Mouse (Mus musculus): ENCODE measurements around the gene Lmtk3.

Lmtk3 gene

DNA sequence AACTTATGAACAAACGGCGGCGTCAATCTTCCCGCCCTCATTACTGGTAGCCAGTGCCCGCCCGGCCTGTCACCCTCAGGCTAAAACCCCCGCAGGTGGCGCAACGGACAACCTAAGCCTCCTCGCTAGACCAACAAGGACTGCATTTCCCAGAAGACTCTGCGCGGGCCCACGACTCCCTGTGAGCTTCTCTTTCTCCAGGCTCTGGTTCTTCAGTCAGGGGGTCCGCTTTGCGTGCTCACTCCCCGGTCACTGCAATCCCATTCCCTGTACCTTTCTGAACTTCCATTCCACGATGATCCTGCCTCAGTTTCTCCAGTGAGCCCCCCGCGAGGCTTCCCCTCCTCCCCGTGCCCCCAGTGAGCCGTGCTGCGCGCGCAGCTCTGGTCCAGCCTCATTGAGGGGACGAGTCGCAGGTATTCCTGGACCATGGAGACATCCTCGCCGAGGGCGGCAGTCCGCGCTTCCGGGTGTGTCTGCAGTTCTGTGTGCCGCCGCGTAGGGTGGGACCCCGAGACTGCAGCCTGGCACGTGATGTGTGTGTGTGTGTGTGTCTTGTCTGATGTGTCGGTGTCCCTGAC, at the start of gene Lmtk3:
Lmtk3 (plus strand) TSS at position 228 of the 581 bp plus-strand sequence.
- DNase-seq: peak; percentile 70

DNA sequence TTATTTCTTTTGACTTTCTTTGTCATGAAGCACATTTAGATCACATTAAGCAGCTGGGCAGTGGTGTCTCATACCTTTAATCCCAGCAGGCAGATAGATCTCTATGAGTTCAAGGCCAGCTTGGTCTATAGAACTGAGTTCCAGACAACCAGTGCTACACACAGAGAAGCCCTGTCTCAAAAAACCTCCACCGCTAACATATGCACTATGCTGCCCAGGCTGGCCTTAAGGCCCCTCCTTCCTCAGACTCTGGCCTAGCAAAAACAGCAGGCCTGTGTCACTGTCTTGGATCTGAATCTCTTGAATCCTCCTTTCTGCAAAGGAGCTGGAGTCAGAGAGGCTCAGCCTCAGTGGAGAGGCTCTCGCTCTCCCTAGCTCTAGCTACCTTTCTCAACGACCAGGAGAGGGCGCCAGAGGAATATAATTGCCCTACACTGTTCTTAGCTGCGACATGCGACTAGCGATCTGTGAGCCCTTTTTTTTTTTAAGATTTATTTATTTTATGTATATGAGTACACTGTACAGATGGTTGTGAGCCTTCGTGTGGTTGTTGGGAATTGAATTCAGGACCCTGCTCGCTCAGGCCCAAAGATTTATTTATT, 44.3 kb upstream of the Lmtk3 start:
- peak; percentile 91 for DNase-seq

DNA sequence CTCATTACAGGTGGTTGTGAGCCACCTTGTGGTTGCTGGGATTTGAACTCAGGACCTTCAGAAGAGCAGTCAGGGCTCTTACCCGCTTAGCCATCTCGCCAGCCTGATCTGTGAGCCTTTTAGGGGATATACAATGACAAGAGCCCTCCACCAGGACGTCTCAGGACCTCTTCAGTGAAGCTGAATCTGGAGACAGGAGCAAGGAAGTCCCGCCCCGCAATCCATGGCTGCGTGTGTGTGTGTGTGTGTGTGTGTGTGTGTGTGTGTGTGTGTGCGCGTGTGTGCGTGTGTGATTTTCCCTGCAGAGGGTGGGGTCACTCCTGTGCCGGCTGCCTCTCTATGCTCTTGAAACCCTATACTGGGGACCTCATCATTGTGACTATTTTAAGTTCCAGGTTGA, 43.7 kb upstream of the Lmtk3 start:
- DNase-seq: no peak

DNA sequence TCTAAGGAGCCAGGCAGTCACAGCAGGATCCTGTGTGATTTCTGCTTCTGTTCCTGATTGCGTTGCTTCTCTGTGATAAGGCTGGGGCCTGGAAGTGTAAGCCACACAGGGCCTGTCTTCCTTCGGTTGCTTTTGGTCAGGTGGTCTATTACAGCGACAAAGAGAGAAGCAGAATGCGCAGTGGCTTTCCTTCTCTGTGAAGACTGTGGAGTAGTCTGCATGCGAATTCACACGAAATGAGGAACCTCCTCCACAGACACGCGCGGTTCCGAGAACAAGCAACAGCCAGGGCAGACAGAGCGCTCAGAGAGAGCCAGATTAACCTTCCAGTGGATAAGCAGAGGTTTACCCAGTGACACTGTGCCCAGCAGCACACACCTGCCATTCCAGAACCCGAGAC, 42.2 kb upstream of the Lmtk3 start:
- DNase-seq: no peak

DNA sequence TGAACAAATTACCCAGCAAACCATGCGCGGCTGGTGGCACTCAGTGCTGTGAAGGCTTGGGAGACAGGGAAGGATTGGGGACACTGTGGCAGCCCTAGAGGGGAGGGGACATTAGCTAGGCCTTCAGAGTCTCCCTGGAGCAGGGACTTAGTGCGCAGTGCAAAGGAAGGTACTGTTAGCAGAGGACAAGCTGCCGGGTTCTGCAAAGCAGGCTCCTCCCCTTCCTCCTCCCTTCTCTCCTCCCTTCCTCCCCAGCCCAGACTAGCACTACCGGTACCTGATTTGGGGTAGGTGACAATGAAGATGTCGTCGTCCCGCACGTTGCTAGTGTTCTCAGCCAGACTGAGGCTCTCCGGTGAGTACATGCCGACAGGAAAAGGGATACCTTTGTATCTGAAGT, 41.8 kb upstream of the Lmtk3 start:
- peak; percentile 57 for DNase-seq

DNA sequence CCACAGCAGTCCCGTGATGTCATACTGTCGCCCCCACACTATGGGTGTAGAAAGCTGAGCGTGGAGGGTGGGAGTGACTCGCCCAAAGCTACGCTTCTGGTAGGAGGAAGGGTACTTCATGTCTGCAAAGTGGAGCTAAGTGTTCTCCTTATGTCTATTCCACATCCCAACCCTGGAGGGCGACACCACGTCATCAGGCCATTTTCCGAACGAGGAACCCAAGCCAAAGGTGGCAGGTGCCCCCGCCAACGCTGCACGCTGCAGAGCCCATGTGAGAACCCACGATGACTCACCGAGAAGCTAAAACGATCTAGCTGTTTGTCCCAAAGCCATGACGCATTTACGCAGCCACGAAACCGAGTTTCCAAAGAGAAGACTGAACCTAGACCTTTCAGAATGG, 41.2 kb upstream of the Lmtk3 start:
- peak; percentile 51 for DNase-seq

DNA sequence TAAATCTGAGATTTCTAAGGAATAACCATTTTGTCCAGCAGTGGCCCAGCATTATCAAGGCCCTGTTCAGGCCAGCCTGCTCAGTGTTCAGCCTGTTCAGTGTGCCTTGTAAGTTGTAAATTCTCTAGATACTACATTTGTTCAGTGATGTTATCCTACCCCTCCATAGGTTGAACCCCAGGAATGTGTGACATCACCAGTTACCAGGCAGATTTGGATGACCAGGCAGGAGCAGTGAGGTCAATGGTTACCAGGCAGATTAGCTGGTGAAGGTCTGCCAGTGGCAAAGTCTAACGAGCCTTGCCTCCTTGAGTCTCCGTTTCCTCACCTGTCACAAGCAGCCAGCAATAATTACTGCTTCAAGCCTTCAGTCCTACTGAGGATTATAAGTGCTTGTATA, 39.2 kb upstream of the Lmtk3 start:
- peak; percentile 61 for DNase-seq

DNA sequence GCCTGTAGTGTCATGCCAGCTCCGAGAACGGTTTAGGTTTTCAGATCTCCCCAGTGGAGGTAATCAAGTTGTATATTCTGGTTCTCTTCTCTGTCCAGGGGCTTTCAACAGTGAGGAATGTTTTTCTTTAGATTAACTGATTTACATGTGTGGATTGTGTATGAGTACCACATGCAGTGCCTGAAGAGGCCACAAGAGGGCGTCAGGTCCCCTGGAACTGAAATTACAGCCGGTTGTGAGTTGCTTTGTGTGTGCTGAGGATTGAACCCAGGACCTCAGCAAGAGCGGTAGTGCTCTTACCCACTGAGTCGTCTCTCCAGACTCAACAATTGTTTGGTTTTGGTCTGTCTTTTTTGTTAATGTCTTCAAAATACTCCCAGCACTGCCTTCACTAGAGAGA, 37.0 kb upstream of the Lmtk3 start:
- DNase-seq: peak; percentile 50

DNA sequence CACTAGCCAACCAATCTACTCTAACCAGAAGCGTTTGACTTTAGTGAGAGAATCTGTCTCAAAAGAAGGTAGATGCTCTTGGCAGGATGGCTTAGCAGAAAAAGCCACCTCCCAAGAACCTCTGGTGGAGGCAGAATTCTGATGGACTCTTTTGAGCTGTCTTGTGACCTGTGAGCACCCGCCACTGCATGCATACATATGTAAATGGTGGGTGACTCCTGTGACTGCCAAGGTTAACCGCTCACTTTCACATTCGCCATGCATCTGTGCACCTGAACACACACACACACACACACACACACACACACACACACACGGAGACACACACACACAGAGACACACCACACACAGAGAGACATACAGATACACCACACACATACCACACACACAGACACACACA, 36.1 kb upstream of the Lmtk3 start:
- no peak for DNase-seq

DNA sequence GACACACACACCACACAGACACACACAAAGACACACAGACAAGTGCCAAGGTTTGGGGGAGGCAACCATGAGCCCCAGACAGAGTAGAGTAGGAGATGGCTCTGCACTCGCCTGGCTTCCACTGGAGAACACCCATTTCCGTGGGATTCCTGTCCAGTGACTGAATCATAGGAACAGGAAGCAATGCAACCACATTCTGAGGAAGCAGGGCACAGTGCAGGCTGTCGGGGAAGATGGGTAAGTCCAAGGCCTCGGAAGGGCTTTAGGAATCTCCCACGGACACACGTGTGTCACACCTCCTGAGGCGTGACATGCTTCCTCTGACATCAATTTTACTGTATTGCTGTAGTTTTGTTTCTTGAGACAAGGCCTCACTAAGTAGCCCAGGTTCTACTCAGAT, 35.4 kb upstream of the Lmtk3 start:
- no peak for DNase-seq

DNA sequence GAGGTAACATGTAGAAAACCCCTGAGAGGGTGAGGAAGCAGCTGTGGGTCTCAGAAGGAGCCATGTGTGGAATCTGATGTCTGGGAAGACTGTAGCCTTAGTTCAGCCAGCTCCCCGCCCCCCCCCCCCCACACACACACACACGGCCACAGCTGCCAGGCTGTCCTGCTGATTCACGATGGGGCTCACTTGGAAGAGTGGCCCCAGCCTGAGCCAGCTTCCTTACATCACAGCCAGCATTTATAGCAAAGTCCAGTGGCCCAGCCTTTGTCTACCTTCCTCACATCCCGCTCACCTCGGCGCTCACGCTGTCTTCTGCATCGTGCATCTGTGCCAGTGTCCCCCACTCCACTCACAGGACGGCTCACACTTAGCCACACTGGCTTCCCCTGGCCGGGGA, 34.1 kb upstream of the Lmtk3 start:
- no peak for DNase-seq

DNA sequence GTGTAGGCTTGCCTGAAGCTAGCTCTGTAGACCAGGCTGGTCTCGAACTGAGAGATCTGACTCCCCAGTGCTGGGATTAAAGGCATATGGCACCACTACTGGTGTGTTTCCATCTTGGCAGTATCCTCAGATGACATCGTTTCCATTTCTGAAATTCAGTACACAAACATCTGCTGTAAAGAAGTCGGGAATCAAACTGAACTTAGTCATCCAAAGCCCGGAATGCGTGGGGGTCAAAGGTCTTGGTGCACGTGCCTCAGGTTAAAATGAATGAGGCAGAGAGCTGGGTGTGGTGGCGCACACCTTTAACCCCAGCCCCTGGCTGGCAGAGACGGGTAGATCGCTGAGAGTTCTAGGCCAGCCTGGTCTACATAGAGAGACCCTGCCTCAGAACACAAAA, 33.4 kb upstream of the Lmtk3 start:
- DNase-seq: no peak

DNA sequence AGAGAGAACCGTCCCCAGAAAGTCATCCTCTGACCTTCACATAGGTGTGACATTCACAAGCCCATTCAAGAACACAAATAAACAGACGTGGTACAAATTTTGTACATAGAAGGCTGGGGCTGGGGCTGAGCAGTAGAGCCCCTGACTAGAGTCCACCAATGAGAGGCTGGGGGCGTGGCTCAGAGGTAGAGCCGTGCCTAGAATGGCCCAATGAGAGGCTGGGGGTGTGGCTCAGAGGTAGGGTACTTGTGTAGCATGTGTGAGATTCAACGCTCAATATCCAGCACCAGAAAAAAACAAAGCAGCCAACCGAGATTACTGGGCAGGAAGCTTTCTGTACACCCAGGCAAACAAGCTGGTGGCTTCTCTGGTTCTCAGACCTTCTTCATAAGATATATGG, 27.8 kb upstream of the Lmtk3 start:
- DNase-seq: no peak

DNA sequence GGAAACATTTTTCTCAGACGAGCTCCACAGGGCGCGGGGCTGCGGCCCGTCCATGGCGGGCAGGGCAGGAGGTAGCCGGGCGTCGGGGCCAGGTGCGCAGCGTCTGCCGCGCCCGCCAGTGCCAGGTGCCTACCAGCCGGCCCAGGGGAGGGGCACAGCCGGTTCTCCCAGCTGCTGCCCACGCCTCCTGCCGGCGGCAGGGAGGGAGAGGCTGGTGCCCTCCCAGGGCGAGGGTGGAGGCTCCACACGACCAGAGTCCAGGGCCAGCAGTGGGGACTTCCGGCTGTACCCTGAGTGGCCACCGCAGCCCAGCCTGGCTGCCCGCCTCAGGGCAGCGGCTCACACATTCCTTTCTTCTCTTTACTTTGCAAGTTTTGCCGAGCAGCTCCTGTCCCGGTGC, 24.1 kb upstream of the Lmtk3 start:
- peak; percentile 79 for DNase-seq

DNA sequence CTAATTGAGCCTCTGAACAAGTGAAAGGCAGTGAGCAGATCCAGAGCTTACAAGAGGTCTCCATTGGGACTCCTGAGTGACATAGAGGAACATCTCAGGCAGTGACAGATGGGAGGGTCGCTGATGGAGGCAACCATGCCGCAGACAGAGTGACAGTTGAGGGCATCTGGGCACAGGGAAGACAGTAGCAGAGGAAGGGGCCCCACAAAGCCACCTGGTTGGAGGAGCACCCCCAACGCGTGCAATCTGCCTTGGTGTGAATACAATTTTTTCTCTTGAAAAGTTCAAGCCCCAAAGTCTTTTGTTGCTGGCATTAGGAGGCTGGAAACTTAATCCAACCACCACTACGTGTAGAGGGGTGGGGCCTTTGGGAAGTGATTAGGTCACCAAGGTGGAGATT, 23.4 kb upstream of the Lmtk3 start:
- peak; percentile 57 for DNase-seq

DNA sequence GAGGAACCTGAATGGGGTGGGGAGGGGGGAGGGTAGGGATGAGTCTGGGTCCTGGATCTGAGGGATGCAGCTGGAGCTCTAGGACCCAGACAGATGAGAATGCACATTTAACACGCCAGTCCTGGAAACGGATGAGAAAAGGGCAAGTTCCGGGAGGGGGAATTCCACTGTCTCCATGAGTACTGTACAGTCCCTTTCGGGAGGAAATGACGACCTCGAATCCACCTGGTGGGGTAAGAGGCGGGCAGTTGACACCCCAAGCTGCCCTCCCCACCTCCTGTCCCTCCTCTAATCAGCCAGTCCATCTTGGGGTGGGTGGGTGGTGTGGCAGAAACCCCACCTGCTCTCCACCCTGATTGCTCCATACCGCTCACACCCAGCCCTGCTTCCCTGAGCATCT, 17.5 kb upstream of the Lmtk3 start:
- no peak for DNase-seq

DNA sequence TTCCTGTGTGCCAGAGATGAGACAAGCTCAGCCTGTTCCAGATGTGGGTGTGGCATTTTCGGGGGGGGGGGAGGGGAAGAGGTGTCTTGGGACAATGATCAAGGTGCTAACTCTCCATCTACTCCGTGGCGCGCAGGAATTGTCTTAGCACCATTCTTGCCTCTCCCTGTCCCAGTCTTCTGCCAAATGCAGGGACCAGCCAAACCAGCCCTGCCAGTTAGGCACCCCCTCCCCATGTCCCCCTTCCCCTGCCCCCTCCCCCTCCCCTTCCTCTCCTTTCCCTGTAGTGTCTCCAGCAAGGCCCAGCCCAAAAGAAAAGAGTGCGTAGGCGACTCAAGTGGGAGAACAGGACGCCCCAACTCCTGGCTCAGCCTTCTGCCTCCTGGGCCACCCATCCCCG, 16.8 kb upstream of the Lmtk3 start:
- no peak for DNase-seq

DNA sequence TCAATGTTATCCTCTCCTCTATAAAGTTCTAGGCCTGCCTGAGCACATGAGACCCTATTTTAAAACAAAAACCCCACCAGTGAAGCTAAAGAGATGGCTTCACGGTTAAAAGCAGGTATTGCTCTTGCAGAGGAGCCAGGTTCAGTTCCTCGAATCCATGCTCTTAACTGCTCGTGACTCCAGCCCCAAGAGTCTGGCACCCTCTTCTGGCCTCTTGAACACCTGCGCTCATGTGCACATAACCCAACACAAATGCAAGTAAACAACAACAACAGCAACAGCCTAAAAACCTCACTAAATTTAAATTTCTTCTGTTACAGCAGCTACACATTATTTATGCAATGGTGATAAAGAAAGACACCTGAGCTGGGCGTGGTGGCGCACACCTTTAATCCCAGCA, 16.0 kb upstream of the Lmtk3 start:
- DNase-seq: no peak

DNA sequence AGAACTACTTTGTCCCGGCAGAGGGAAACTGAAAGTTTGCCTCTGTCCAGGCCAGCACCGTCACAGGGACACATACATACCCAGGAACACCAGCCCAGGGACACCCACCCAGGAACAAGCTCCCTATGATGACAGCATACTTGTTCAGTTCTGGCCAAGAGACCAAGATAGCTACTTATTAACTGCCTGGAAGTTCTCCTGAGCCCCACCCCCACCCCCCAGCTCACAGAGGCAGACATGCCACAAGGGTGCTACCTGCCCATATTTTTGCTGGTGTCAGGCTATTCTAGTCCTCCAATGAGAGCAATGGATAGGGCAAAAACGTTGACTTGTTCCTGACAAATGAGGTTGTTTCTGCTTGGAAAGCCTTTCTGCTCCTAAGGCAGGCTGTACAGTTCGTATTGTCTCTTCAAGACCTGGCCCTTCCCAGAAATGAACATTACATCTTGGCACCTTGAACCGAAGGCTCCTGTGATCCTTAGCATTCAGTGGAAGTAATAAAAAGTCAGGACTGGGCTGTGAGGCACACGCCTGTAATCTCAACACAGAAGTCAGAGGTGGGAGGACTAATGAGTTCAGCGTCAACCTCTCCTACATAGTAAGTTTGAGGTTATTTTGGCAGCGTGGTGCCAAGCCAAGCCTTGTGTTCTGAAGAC, 13.0 kb upstream of the Lmtk3 start:
- DNase-seq: no peak

DNA sequence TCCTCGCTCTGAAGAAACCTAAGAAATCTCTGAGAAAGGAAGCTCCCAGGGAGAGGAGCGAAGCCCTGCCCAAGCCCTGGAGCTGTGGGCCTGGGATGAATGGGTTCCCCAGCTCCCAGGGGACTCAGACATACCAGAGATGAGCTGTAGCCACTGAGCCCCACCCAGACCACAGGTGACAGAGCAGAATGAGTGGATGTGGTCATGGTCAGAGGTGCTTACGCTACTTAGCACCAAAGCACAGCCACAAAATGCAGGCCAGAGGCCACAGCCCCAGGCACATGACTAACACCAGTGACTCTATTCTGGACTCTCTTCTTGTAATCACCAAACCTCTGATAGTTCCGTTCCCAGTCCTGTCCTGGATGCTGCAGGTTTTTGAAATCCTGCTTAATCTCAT, 12.4 kb upstream of the Lmtk3 start:
- no peak for DNase-seq

DNA sequence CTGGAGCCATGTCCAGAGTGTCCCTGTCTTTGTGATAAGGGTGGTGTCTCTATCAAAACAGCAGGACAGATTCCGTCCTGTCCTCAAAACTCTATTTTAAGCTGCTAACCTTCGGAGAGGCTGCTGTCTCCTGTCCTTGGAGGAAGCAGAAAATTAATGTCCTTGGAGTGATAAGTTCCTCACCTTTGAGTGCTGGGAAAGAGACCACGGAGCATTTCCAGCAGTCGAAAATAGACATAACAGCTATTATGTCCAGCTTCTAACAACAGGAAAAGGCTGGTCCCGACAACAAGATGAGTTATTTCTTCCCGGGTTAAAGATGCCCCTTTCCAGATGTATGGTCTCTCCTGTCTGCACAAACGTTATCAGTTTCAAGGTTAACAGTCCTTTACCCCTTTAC, 8.3 kb upstream of the Lmtk3 start:
- DNase-seq: no peak

DNA sequence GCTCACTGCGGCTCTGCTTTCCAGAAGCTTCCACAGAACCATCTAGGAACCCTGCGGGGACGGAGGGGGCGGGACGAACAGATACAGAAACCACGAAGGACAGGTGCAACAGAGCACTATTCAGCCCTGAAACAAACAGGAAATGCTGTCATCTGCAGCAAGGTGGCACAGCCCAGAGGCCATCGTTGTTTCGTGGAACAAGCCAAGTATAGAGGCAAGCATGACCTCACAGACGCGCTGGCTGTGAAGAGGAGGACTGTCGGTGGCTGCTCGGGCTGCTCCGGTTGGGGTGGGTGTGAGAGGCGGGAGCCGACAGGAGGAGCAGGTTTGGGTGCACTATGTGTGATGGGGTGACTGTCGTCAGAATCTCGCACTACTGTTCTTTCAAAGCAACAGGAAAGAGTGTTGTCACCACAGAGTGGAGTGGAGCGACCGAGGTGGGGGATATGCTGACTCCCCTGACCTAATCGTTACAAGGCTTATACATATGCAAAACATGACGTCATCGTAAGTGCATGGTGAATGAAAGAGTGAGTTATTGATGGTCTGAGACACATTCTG, 4.4 kb upstream of the Lmtk3 start:
- DNase-seq: peak; percentile 78

DNA sequence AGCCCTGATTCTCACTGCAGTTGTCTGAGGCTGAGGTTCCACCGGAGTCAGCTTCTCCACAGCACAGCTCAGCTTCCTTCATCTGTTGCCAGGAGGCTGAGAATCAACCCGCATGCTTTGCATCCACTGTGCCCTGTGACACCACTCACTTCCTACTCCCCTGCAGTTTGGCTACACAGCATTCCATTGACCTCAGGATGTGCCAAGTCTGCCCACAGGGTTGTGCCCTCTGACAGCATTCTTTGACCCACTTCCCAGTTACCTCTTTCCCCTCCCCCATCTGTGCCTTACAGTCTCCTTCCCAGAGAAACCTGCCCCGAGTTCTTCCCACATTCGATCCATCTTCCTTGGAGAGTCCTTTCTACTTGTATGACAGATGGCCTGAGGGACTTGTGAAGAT, 1.3 kb upstream of the Lmtk3 start:
- DNase-seq: no peak

DNA sequence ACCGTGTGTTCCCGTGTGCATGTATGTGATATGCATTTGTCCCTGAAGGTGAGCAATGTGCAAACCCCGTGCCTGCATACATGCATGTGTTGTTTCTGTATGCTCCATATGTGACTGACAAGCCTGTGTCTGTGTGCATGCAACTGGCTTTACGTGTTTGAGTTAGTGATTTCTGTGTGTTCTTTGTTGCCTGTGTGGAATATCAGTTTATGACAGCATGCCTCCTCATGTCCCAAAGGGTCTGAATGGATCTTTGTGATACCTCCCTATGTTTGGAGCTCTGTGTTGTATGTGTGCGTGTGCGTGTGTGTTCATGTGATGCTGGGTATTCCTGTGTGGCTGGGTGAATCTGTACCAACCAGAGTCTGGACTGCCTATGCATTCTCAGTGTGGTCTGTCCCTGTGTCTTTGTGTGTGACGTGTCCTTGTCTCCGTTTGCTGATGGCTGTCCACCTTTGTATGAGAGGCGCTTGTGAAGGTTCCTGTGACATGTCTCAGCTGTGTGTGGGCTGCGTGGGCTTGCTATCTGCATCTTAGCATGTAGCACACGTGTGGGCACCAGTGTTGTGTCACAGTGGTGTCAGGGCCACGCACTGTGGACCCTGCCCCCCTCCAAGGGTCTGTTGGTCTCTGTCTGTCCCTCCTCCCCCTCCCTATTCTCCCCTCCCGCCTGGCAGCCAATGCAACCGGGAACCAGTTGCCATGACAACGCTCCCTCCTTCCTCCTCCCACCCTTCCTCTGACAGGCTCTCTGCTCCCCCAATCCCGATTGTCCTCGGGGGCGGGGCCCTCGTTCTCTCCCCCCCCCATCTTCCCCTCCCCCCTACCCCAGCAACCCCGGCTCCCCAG, 1.2 kb downstream of the Lmtk3 start, which contains the start of gene Sult2b1:
Sult2b1 (minus strand) TSS at position 146 of the 849 bp plus-strand sequence.
- no peak for DNase-seq

All from thymus, postnatal 4 days (tissue).